Mouse (Mus musculus) lung, embryonic 14.5 days (tissue): ENCODE results near the gene Reep3. TPM values are rescaled to one million over a fixed set of nuclear protein-coding genes. Genes with fewer than 3 reads are reported as not detected.
A peak's percentile ranks its signal among the peaks of the same experiment; 100 is the strongest.

Source experiments
- ATAC-seq: fragments of 200-750 bp; cut with Nextera tagmentation; 2 replicates; pipeline ENCODE4 v1.8.0; 2017; ENCODE audit warnings: mild to moderate bottlenecking, moderate TSS enrichment, moderate library complexity; ENCODE audit not compliant: insufficient read depth
- DNase-seq: peaks from one replicate; pipeline ENCODE4 v3.0.0-alpha.2; 2015
- H3K27ac ChIP-seq: fragments of 300-500 bp; sonication (generic); 2 replicates; pipeline ENCODE4 v1.5.1; 2014; ENCODE audit warnings: low read depth, mild to moderate bottlenecking, moderate library complexity
- H3K27me3 ChIP-seq: fragments of 300-500 bp; sonication (generic); 2 replicates; pipeline ENCODE4 v1.6.1; 2014; ENCODE audit warnings: low read length, control low read depth; ENCODE audit not compliant: insufficient read depth
- H3K36me3 ChIP-seq: fragments of 300-500 bp; sonication (generic); 2 replicates; pipeline ENCODE4 v1.6.1; 2014; ENCODE audit warnings: control low read depth; ENCODE audit not compliant: insufficient read depth
- H3K4me1 ChIP-seq: fragments of 300-500 bp; sonication (generic); 2 replicates; pipeline ENCODE4 v1.6.1; 2014; ENCODE audit warnings: antibody characterized with exemption, control low read depth; ENCODE audit not compliant: insufficient read depth
- H3K4me2 ChIP-seq: fragments of 300-500 bp; sonication (generic); 2 replicates; pipeline ENCODE4 v1.6.1; 2014; ENCODE audit warnings: mild to moderate bottlenecking
- H3K4me3 ChIP-seq: fragments of 300-500 bp; sonication (generic); 2 replicates; pipeline ENCODE4 v1.5.1; 2014; ENCODE audit warnings: low read depth, low read length
- H3K9ac ChIP-seq: fragments of 300-500 bp; sonication (generic); 2 replicates; pipeline ENCODE4 v1.6.1; 2014
- H3K9me3 ChIP-seq: fragments of 300-500 bp; sonication (generic); 2 replicates; pipeline ENCODE4 v1.6.1; 2016; ENCODE audit warnings: low read depth, low read length, control low read depth
- CTCF ChIP-seq: IDR thresholded peaks from 2 replicates; pipeline ENCODE4 v1.5.1; 2016; ENCODE audit warnings: antibody characterized with exemption, low read depth
- WGBS: fragments of 180-500 bp; shearing (Covaris S2); extraction: QIAGEN DNeasy Blood & Tissue Kit; methylation state at CpG from one replicate; pipeline ENCODE4 v1.1.7; 2014; 5-methylcytosine and 5-hydroxymethylcytosine counted together
- polyA plus RNA-seq: library from polyadenylated mRNA; unstranded; fragments of >200 nt; fragmentation: Nextera tagmentation; extraction: Ambion mirVana; gene quantifications from 2 replicates; pipeline ENCODE4 v1.2.1, GENCODE M21; 2014

Gene Reep3
- polyA plus RNA-seq, 1 experiment from 2014 or later = 31.7 TPM

- Histone ChIP-seq H3K9me3 (no peaks in the 10 kb centered on the region), H3K36me3 (no peaks in the 10 kb centered on the region), H3K27ac (peak overlapping the region; percentile 82), H3K27me3 (no peaks in the 10 kb centered on the region), H3K9ac (no peak overlapping the region), H3K4me2 (no peak overlapping the region), H3K4me3 (no peak overlapping the region), H3K4me1 (no peaks in the 10 kb centered on the region)
- ATAC-seq (peak; percentile 78), DNase-seq (peak; percentile 94)
- no peak for TF ChIP-seq CTCF
- 55% methylated on average over 9 of the region's 9 CpGs for WGBS
These were observed 130.2 kb downstream of the Reep3 start for GRCm38 (mm10) chr10:66966391-66967109.

- H3K4me3 ChIP-seq = no peak overlapping the region
- WGBS = 75% methylated on average over 8 of the region's 8 CpGs
- no peak overlapping the region for H3K9ac ChIP-seq
- H3K27me3 ChIP-seq = no peaks in the 10 kb centered on the region
- H3K4me1 ChIP-seq = no peaks in the 10 kb centered on the region
- H3K36me3 ChIP-seq = no peaks in the 10 kb centered on the region
- no peak for ATAC-seq
- H3K4me2 ChIP-seq = no peak overlapping the region
- H3K27ac ChIP-seq = no peak overlapping the region
- H3K9me3 ChIP-seq = no peaks in the 10 kb centered on the region
- no peak for DNase-seq
- TF ChIP-seq CTCF = no peak
These were observed 136.6 kb downstream of the Reep3 start for GRCm38 (mm10) chr10:66960136-66960535.

Other genes with a start within 250 kb of the Reep3 start
- gene Jmjd1c, start 820 bp downstream of the Reep3 start, polyA plus RNA-seq = 34.8 and 34.9 TPM in 2 replicates
- gene Nrbf2, start 188.4 kb upstream of the Reep3 start, polyA plus RNA-seq = 34.8 and 37.0 TPM in 2 replicates